Mouse (Mus musculus) cerebellum, adult (tissue): ENCODE measurements around the gene Htr6.

Source experiments
- ATAC-seq: cut with Nextera tagmentation; 2 replicates; pipeline ENCODE4 v1.9.2; 2017; ENCODE audit warnings: mild to moderate bottlenecking, moderate library complexity, mixed read lengths; ENCODE audit not compliant: insufficient number of reproducible peaks, low FRiP score, low TSS enrichment

Htr6 gene

GRCm38 (mm10) chr4:139075041-139075711 is at the start of gene Htr6:
Gene Htr6 (minus strand): TSS chr4:139075570.
- 0 out of 2 replicates have a peak, but pooled peaks have one; percentile 13 for ATAC-seq

- no peak for ATAC-seq
Observed at GRCm38 (mm10) chr4:139124940-139125339, 49.6 kb upstream of the Htr6 start.

GRCm38 (mm10) chr4:139122557-139122956 is 47.2 kb upstream of the Htr6 start:
- no peak for ATAC-seq

- no peak for ATAC-seq
Observed at GRCm38 (mm10) chr4:139120998-139121397, 45.6 kb upstream of the Htr6 start.

GRCm38 (mm10) chr4:139120281-139120814 is 45.0 kb upstream of the Htr6 start:
- no peak for ATAC-seq

GRCm38 (mm10) chr4:139116356-139117063 is 41.1 kb upstream of the Htr6 start:
- ATAC-seq, result no peak

- ATAC-seq, result no peak
Observed at GRCm38 (mm10) chr4:139115721-139116120, 40.4 kb upstream of the Htr6 start.

GRCm38 (mm10) chr4:139112482-139112881 is 37.1 kb upstream of the Htr6 start:
- no peak for ATAC-seq

- no peak for ATAC-seq
Observed at GRCm38 (mm10) chr4:139111421-139111820, 36.1 kb upstream of the Htr6 start.

GRCm38 (mm10) chr4:139110858-139111257 is 35.5 kb upstream of the Htr6 start:
- no peak for ATAC-seq

- no peak for ATAC-seq
Observed at GRCm38 (mm10) chr4:139105453-139105852, 30.1 kb upstream of the Htr6 start.

GRCm38 (mm10) chr4:139101546-139101945 is 26.2 kb upstream of the Htr6 start:
- ATAC-seq, result no peak

- no peak for ATAC-seq
Observed at GRCm38 (mm10) chr4:139100326-139100725, 25.0 kb upstream of the Htr6 start.

- no peak for ATAC-seq
Observed at GRCm38 (mm10) chr4:139096201-139096600, 20.8 kb upstream of the Htr6 start.

GRCm38 (mm10) chr4:139095406-139095805 is 20.0 kb upstream of the Htr6 start:
- no peak for ATAC-seq

- ATAC-seq, result no peak
Observed at GRCm38 (mm10) chr4:139093196-139093530, 17.8 kb upstream of the Htr6 start.

- no peak for ATAC-seq
Observed at GRCm38 (mm10) chr4:139092356-139093195, 17.2 kb upstream of the Htr6 start, which contains the start of gene Nbl1. Gene Nbl1 (minus strand): TSS chr4:139092993.

- no peak for ATAC-seq
Observed at GRCm38 (mm10) chr4:139091478-139092355, 16.3 kb upstream of the Htr6 start.

- no peak for ATAC-seq
Observed at GRCm38 (mm10) chr4:139091066-139091465, 15.7 kb upstream of the Htr6 start.
